In genomic region chr9:110538511-110538910, GRCm38 (mm10) we compare ENCODE assay signal across 13 mouse cellular contexts.
"Had no signal": no experiment of that assay in that cellular context is flagged by ENCODE, and none has a peak within 500 bp of the region (broad histone marks: within the 10 kb centered on the region; RNA-seq: fewer than 3 reads in every experiment).

No protein-coding gene starts in this region.

- ATAC-seq: intestine, postnatal 0 days; midbrain, embryonic 13.5 days; midbrain, embryonic 16.5 days had no signal

- DNase-seq: kidney, adult 2 months; kidney, postnatal 25 days; layer of hippocampus, adult 9-11 months; liver, embryonic 13.5 days; lung, embryonic 14.5 days; lung, postnatal 10 days; lung, postnatal 36 days; retina, postnatal 1 day; right cerebral cortex, postnatal 4 days; thymus, postnatal 25 days had no signal
